Mouse (Mus musculus) E14TG2a.4 (cell line): Measurements from ENCODE around the gene Ap4m1.
A peak's percentile ranks its signal among the peaks of the same experiment; 100 is the strongest.

Source experiments
- H3K27me3 ChIP-seq: 2 replicates; pipeline ENCODE4 v1.6.1; 2014; ENCODE audit warnings: low read length, control low read depth; ENCODE audit not compliant: insufficient read depth
- H3K36me3 ChIP-seq: 2 replicates; pipeline ENCODE4 v1.6.1; 2014; ENCODE audit warnings: low read length, control low read depth; ENCODE audit not compliant: insufficient read depth
- H3K4me1 ChIP-seq: replicated peaks from 2 replicates; pipeline ENCODE4 v1.6.1; 2014; ENCODE audit warnings: low read depth, low read length, control low read depth
- H3K4me3 ChIP-seq: replicated peaks from 2 replicates; pipeline ENCODE4 v1.5.1; 2014; ENCODE audit warnings: mild to moderate bottlenecking, low read length
- H3K9me3 ChIP-seq: 2 replicates; pipeline ENCODE4 v1.6.1; 2014; ENCODE audit warnings: low read length, control low read depth
- CTCF ChIP-seq: conservative IDR thresholded peaks from 2 replicates; pipeline ENCODE4 v1.5.1; 2014; ENCODE audit warnings: low read length
- NANOG ChIP-seq: IDR thresholded peaks from 2 replicates; pipeline ENCODE4 v1.6.1; 2014; ENCODE audit warnings: borderline replicate concordance, low read length, mixed read lengths
- POU5F1 ChIP-seq: IDR thresholded peaks from 2 replicates; pipeline ENCODE4 v1.6.1; 2014; ENCODE audit warnings: low read length, borderline replicate concordance

The Ap4m1 gene

GRCm38 (mm10) chr5:138171695-138172491 is at the start of gene Ap4m1, which contains the start of gene Mcm7:
Gene Ap4m1, plus strand, starts transcription at chr5:138172002.
Gene Mcm7, minus strand, starts transcription at chr5:138172422.
- peaks cover 75% of the 10 kb centered on the region for H3K36me3 ChIP-seq
- TF ChIP-seq CTCF (no peak), NANOG (no peak), POU5F1 (no peak)
- peaks cover 47% of the 10 kb centered on the region for H3K4me1 ChIP-seq
- H3K4me3 ChIP-seq, result peak within 1 kb of the TSS; percentile 94
- no peaks in the 10 kb centered on the region for H3K27me3 ChIP-seq
- no peaks in the 10 kb centered on the region for H3K9me3 ChIP-seq

GRCm38 (mm10) chr5:138132425-138133064 is 39.3 kb upstream of the Ap4m1 start:
- peaks cover 12% of the 10 kb centered on the region for H3K4me1 ChIP-seq
- H3K9me3 ChIP-seq, result no peaks in the 10 kb centered on the region
- H3K36me3 ChIP-seq, result peaks cover 74% of the 10 kb centered on the region

GRCm38 (mm10) chr5:138137257-138137656 is 34.5 kb upstream of the Ap4m1 start:
- TF ChIP-seq CTCF (no peak), POU5F1 (no peak), NANOG (no peak)
- H3K4me1 ChIP-seq, result 0 out of 2 replicates have a peak, but pooled peaks cover 5% of the 10 kb centered on the region

More at GRCm38 (mm10) chr5:138132425-138133064, 39.3 kb upstream of the Ap4m1 start:
- TF ChIP-seq POU5F1, result no peak
- TF ChIP-seq CTCF, result no peak
- Histone ChIP-seq H3K4me3 (no peak overlapping the region), H3K27me3 (no peaks in the 10 kb centered on the region)

GRCm38 (mm10) chr5:138137935-138138549 is 33.8 kb upstream of the Ap4m1 start:
- no peak overlapping the region for H3K4me3 ChIP-seq
- H3K4me1 ChIP-seq, result 0 out of 2 replicates have a peak, but pooled peaks cover 5% of the 10 kb centered on the region
- H3K27me3 ChIP-seq, result no peaks in the 10 kb centered on the region
- TF ChIP-seq POU5F1, result no peak
- TF ChIP-seq CTCF, result peak; percentile 79
- no peaks in the 10 kb centered on the region for H3K9me3 ChIP-seq
- H3K36me3 ChIP-seq, result peaks cover 28% of the 10 kb centered on the region

More at GRCm38 (mm10) chr5:138137257-138137656, 34.5 kb upstream of the Ap4m1 start:
- H3K36me3 ChIP-seq, result peaks cover 32% of the 10 kb centered on the region
- H3K9me3 ChIP-seq, result no peaks in the 10 kb centered on the region
- no peaks in the 10 kb centered on the region for H3K27me3 ChIP-seq
- no peak overlapping the region for H3K4me3 ChIP-seq

GRCm38 (mm10) chr5:138138585-138138984 is 33.2 kb upstream of the Ap4m1 start:
- TF ChIP-seq POU5F1 (no peak), NANOG (no peak), CTCF (no peak)
- Histone ChIP-seq H3K4me3 (no peak overlapping the region), H3K36me3 (peaks cover 27% of the 10 kb centered on the region), H3K9me3 (no peaks in the 10 kb centered on the region), H3K27me3 (no peaks in the 10 kb centered on the region), H3K4me1 (0 out of 2 replicates have a peak, but pooled peaks cover 5% of the 10 kb centered on the region)

GRCm38 (mm10) chr5:138154390-138154789 is 17.4 kb upstream of the Ap4m1 start:
- no peaks in the 10 kb centered on the region for H3K27me3 ChIP-seq
- peaks cover 28% of the 10 kb centered on the region for H3K36me3 ChIP-seq
- TF ChIP-seq CTCF (no peak), POU5F1 (no peak), NANOG (no peak)
- peaks cover 19% of the 10 kb centered on the region for H3K4me1 ChIP-seq
- no peaks in the 10 kb centered on the region for H3K9me3 ChIP-seq
- peak overlapping the region; percentile 89 for H3K4me3 ChIP-seq

- Histone ChIP-seq H3K4me3 (peak within 1 kb of the TSS; percentile 89), H3K4me1 (peaks cover 28% of the 10 kb centered on the region), H3K36me3 (peaks cover 23% of the 10 kb centered on the region), H3K9me3 (no peaks in the 10 kb centered on the region), H3K27me3 (no peaks in the 10 kb centered on the region)
- TF ChIP-seq CTCF (peak; percentile 63), NANOG (no peak), POU5F1 (no peak)
These were observed 16.3 kb upstream of the Ap4m1 start, which contains the start of gene Zfp113 for GRCm38 (mm10) chr5:138155443-138155976. Gene Zfp113, minus strand, starts transcription at chr5:138155744.
